Mouse (Mus musculus): Measurements from ENCODE around the gene Ppp4r1. TPM values are rescaled to one million over a fixed set of nuclear protein-coding genes. Genes with fewer than 3 reads are reported as not detected.

Ppp4r1 gene
- polyA plus RNA-seq, 1 experiment from 2014 or later, result 50.3 TPM

DNA sequence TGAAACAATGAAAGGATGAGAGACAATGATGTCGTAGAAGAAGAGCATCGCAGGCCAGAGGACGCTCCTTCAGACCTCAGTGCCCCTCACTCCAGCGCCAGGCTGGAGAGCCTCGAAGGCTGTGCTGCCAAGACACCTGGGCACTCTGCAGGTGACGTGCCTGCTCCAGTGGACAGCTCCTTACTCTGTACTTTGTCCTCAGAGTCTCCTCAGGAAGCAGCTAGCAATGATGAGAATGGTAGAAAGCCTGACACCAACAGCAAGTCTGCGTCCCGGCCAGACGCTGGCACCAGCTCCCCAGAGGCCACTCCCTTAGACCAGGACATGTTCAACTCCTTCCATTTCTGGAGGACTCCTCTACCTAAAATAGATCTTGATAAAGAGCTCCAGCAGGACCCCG lies 41.9 kb downstream of the Ppp4r1 start:
- Histone ChIP-seq H3K4me1 (no peaks in the 10 kb centered on the region), H3K27ac (no peak overlapping the region), H3K27me3 (no peaks in the 10 kb centered on the region), H3K9me3 (no peaks in the 10 kb centered on the region), H3K9ac (no peak overlapping the region), H3K36me3 (peaks cover 75% of the 10 kb centered on the region), H3K4me2 (replicated peaks) (no peak overlapping the region), H3K4me3 (no peak overlapping the region)
- no peak for ATAC-seq (ENCODE audit: low FRiP score, low read depth)
- WGBS, result 92% methylated on average over 10 of the region's 10 CpGs

DNA sequence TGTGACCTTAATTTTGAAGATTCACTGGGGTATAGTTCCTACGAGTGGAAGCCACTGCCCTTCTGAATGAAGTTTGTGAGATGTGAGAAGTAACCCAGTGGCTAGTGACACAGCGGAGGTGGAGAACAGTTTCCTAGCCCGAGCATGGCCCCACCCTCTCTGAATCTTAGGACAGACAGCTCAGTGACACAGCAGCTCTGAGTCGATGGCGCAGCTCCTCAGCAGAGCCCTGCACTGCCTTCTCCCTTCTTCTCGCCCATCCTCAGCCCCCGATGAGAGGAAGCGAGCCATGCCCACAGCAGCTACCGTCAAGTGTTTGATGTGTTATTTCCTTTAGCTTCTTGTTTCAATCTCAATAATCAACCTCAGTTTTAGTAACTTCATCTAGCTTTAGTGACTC lies 43.9 kb downstream of the Ppp4r1 start:
- 76% methylated on average over 9 of the region's 9 CpGs for WGBS
- Histone ChIP-seq H3K4me2 (replicated peaks) (no peak overlapping the region), H3K27ac (no peak overlapping the region), H3K9ac (no peak overlapping the region), H3K9me3 (no peaks in the 10 kb centered on the region), H3K4me3 (no peak overlapping the region), H3K27me3 (no peaks in the 10 kb centered on the region), H3K36me3 (peaks cover 83% of the 10 kb centered on the region), H3K4me1 (no peaks in the 10 kb centered on the region)
- no peak for ATAC-seq (ENCODE audit: low FRiP score, low read depth)

DNA sequence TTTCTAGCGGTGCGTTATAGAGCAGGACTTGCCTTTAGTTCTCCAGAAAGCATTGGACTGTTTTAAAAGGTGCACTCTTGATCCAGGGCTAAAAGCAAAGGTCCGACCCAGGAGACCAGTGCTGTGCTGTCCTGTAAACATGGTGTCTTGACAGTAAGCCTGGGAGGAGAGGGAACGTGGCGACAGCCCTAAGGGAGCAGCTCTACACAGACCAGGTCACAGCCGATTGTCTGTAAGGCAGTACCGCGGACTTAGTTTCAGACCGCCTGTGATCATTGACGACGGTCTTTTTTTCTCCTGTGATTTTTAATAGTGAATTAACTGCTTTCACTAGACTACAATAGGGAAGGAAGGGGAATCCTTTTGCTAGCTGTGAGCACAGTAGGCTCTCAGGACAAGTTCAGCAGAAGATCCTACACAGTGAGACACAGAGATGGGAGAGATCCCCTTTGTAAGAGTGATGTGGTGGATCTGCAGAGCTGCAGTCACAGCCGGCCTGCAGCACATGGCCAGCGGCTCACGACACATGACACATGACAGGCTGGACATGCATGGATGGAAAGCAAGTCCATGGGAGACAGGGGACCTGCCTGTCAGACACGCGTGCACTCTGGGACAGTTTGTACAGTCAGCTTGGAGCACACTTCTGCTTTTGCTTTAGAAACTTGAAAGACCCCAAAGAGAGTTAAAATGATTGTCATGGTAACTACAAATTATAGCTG lies 44.9 kb downstream of the Ppp4r1 start:
- Histone ChIP-seq H3K4me2 (replicated peaks) (no peak overlapping the region), H3K27me3 (no peaks in the 10 kb centered on the region), H3K27ac (no peak overlapping the region), H3K4me1 (no peaks in the 10 kb centered on the region), H3K9me3 (no peaks in the 10 kb centered on the region), H3K9ac (no peak overlapping the region), H3K36me3 (peaks cover 83% of the 10 kb centered on the region), H3K4me3 (no peak overlapping the region)
- ATAC-seq (ENCODE audit: low FRiP score, low read depth), result no peak
- 90% methylated on average over 16 of the region's 16 CpGs for WGBS

DNA sequence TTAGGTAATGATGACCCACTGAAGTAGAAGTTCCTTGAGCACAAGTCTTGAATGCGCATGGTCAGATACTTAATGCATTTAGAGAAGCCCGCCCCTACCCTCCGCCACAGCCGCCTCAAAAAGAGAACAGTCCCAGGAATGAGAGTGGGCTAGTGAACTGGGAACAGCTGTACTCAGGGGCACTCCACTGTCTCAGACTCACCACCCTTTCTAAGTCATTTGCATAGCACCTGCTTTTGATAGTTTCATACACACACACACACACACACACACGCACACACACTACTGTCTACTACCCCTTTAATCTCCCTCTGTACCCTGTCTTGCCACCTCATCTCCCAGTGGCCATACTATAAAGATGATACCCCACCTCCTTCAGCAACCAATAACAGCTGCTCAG lies 45.5 kb downstream of the Ppp4r1 start:
- H3K9ac ChIP-seq, result no peak overlapping the region
- H3K9me3 ChIP-seq, result no peaks in the 10 kb centered on the region
- no peak overlapping the region for H3K4me2 ChIP-seq (replicated peaks)
- no peaks in the 10 kb centered on the region for H3K4me1 ChIP-seq
- no peak for ATAC-seq (ENCODE audit: low FRiP score, low read depth)
- no peaks in the 10 kb centered on the region for H3K27me3 ChIP-seq
- no peak overlapping the region for H3K27ac ChIP-seq
- peaks cover 83% of the 10 kb centered on the region for H3K36me3 ChIP-seq
- 89% methylated on average over 5 of the region's 5 CpGs for WGBS
- H3K4me3 ChIP-seq, result no peak overlapping the region

DNA sequence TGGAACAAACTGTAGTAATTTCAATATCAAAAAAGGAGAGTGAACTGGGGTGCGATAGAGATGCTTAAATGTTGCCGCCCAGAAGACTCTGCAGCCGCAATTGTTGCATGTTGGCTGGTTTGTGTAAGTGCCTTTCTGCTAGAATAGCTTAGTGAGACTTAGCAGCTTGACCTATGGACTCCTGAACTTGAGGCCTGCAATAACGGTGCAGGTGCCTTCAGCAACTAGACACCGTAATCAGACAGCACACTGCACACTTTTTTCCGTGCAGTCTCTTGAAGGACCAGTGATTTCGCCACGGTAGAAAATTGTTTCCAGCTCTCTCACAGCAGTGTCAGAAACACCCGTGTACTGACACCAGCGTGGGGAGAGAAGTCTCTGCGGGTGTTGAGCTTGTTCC lies 46.6 kb downstream of the Ppp4r1 start:
- H3K27ac ChIP-seq, result no peak overlapping the region
- no peak for ATAC-seq (ENCODE audit: low FRiP score, low read depth)
- no peak overlapping the region for H3K4me3 ChIP-seq

DNA sequence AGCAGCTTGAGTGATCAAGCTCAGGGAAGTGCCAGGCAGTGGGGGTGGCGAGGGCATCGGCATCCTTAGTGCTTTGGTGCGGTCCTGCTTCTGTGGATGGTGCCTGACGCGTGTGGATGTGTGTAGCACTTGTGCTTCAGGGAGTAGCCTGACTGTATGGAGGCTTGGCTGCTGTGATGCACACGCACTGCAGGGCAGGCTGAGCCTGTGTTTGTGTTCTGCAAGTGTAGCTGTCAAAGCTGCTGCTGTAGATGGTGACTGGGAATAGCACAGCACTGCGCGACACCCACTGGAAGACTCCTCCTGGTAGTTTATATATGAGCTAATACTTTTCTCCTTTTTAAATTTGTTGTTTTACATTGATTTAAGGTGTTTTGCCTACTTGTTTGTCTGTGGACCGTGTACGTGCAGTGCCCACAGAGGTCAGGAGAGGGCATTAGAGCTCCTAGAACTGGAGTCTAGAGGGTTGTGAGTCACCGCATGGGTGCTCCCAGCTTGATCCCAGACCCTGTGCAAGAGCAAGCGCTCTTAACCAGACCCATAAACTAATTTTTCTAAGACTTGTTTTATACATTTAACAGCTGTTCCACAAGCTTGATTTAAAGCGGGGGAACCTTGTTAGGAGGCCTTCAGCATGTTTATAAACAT lies 48.0 kb downstream of the Ppp4r1 start:
- ATAC-seq (ENCODE audit: low FRiP score, low read depth), result no peak
- peaks cover 88% of the 10 kb centered on the region for H3K36me3 ChIP-seq

More for the DNA sequence above, 46.6 kb downstream of the Ppp4r1 start:
- Histone ChIP-seq H3K36me3 (peaks cover 89% of the 10 kb centered on the region), H3K4me1 (no peaks in the 10 kb centered on the region), H3K4me2 (replicated peaks) (no peak overlapping the region), H3K27me3 (no peaks in the 10 kb centered on the region), H3K9ac (no peak overlapping the region), H3K9me3 (no peaks in the 10 kb centered on the region)
- 87% methylated on average over 11 of the region's 11 CpGs for WGBS

DNA sequence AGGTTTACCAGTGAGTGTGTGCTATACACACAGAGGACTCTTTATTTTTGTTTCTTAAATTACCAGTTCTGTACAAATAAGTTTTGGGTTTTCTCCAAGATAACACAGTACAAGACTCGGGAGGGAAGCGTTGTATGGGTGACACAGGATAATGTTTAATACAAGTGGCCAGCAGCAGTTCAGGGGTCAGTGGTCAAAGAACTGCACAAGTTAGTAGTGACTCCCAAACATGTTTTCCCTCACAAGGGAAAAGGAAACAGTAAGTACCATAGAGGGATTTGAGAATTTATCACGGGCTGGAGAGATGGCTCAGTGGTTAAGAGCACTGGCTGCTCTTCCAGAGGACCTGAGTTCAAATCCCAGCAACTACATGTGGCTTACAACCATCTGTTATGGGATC lies 51.5 kb downstream of the Ppp4r1 start:
- Histone ChIP-seq H3K9ac (no peak overlapping the region), H3K9me3 (no peaks in the 10 kb centered on the region), H3K36me3 (peaks cover 96% of the 10 kb centered on the region), H3K27me3 (no peaks in the 10 kb centered on the region), H3K27ac (no peak overlapping the region), H3K4me2 (replicated peaks) (no peak overlapping the region), H3K4me3 (no peak overlapping the region), H3K4me1 (no peaks in the 10 kb centered on the region)
- no peak for ATAC-seq (ENCODE audit: low FRiP score, low read depth)
- WGBS, result 94% methylated on average over 3 of the region's 3 CpGs

More for the DNA sequence above, 48.0 kb downstream of the Ppp4r1 start:
- H3K4me3 ChIP-seq, result no peak overlapping the region
- H3K4me2 ChIP-seq (replicated peaks), result no peak overlapping the region
- no peaks in the 10 kb centered on the region for H3K4me1 ChIP-seq
- H3K27ac ChIP-seq, result no peak overlapping the region
- no peak overlapping the region for H3K9ac ChIP-seq
- 93% methylated on average over 13 of the region's 13 CpGs for WGBS
- H3K9me3 ChIP-seq, result no peaks in the 10 kb centered on the region
- no peaks in the 10 kb centered on the region for H3K27me3 ChIP-seq

DNA sequence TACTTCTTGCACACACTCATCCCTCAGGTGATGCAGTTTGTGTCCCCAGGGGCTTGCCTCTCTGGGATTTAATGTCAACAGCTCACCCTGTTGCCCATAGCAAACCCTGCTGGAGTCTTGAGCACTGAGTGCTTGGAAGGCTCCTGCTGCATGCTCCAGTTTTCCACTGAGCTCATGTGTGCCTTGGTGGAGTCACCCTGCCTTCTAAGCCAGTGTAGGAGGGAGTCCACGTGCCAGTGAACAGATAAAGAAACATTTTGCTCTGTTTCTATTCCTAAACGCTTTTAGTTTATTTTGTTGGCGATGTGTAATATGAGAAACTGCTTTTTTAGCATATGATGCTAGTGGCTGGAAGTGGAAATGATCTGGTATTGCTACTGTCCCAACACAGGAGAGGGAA lies 54.4 kb downstream of the Ppp4r1 start:
- Histone ChIP-seq H3K9me3 (no peaks in the 10 kb centered on the region), H3K4me2 (replicated peaks) (no peak overlapping the region), H3K36me3 (peaks cover 95% of the 10 kb centered on the region), H3K27me3 (no peaks in the 10 kb centered on the region), H3K4me1 (no peaks in the 10 kb centered on the region), H3K9ac (no peak overlapping the region), H3K4me3 (no peak overlapping the region), H3K27ac (no peak overlapping the region)
- 89% methylated on average over 3 of the region's 3 CpGs for WGBS
- ATAC-seq (ENCODE audit: low FRiP score, low read depth), result no peak

DNA sequence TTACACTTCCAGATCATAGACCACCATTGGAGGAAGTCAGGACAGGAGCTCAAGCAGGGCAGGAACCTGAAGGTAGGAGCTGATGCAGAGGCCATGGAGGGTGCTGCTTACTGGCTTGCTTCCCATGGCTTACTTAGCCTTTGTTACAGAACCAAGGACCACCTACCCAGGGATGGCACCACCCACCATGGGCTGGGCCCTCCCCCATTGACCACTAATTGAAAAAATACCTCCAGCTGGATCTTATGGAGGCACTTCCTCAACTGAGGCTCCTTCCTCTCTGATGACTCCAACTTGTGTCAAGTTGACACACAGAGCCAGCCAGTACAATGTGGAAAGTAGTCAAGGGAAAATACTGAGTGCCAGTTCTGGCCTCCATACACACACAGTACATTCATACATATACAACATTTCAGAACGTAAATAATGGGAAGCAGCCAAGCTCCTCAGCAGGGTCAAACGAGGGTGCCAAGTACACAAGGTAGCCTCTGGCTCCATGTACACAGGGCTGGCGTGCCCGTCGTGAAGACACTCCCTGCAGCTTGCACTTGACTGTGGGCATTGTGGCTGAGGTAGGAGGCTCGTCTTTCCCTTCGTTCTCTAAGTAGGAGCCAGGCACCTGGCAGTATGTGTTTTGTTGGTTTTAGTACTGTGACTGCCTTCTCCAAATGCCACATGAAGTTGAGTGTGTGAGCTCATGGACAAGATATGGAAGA lies 57.3 kb downstream of the Ppp4r1 start:
- no peaks in the 10 kb centered on the region for H3K27me3 ChIP-seq
- 74% methylated on average over 7 of the region's 7 CpGs for WGBS

DNA sequence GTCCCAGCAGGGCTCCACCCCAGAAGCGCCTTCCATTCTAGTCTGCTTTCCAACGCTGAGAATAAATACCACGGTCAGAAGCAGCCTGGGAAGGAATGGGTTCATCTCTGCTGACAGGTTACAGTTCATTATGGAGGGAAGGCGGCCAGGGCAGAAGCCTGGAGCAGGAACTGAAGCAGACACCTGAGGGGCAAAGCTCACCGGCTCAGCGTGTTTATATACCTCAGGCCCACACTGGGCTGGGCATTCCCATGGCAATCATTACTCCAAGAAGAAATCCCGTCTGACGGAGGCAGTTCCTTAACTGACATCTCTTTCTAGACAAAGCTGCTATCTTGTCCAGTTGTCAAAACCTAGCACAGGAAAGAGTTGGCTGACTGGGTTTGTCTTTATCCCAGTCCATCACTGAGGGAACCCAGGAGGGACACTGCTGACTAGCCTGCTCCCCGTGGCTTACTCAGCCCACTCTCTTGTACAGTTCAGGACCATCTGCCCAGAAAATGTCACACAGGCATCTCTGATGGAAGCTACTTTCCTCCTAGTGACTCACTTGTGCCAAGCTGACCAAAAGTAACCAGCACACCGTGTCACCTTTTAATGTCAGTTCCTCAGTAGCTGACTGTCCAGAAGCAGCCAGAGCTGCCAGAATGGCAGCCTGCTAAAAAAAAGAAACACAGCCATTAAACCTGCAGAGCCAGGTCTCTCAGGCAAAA lies 60.5 kb downstream of the Ppp4r1 start:
- Histone ChIP-seq H3K27ac (no peak overlapping the region), H3K4me2 (replicated peaks) (no peak overlapping the region), H3K27me3 (no peaks in the 10 kb centered on the region), H3K4me1 (no peaks in the 10 kb centered on the region), H3K9ac (no peak overlapping the region), H3K36me3 (peaks cover 90% of the 10 kb centered on the region), H3K9me3 (no peaks in the 10 kb centered on the region), H3K4me3 (no peak overlapping the region)
- no peak for ATAC-seq (ENCODE audit: low FRiP score, low read depth)
- WGBS, result 84% methylated on average over 10 of the region's 10 CpGs

More for the DNA sequence above, 57.3 kb downstream of the Ppp4r1 start:
- ATAC-seq (ENCODE audit: low FRiP score, low read depth), result no peak
- no peak overlapping the region for H3K9ac ChIP-seq
- no peaks in the 10 kb centered on the region for H3K4me1 ChIP-seq
- H3K36me3 ChIP-seq, result peaks cover 95% of the 10 kb centered on the region
- no peaks in the 10 kb centered on the region for H3K9me3 ChIP-seq
- no peak overlapping the region for H3K4me3 ChIP-seq
- no peak overlapping the region for H3K4me2 ChIP-seq (replicated peaks)
- no peak overlapping the region for H3K27ac ChIP-seq

DNA sequence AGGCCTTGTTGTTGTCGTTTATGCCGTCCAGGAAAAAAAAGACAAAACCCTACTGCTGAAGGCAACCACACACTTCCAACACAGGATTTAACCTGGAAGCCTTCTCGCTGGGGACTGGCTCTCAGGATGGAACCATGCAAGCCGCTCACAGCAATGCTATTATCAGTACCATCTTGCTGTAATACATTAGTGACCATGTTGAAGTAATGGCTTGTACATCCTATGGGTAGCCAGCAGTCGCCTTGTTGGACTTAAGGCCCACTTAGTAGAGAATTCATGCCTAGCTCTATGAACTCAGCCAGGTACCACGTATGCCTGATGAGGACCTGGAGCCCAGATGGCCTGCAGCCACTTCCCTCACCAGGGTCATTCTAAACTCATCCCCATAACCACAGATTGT lies 63.0 kb downstream of the Ppp4r1 start:
- WGBS, result 93% methylated on average over 6 of the region's 6 CpGs
- Histone ChIP-seq H3K9me3 (no peaks in the 10 kb centered on the region), H3K27me3 (no peaks in the 10 kb centered on the region), H3K4me3 (no peak overlapping the region), H3K4me2 (replicated peaks) (no peak overlapping the region), H3K9ac (no peak overlapping the region), H3K36me3 (peaks cover 82% of the 10 kb centered on the region), H3K4me1 (no peaks in the 10 kb centered on the region), H3K27ac (no peak overlapping the region)
- no peak for ATAC-seq (ENCODE audit: low FRiP score, low read depth)

Data from limb, embryonic 13.5 days (tissue).